Mouse (Mus musculus): ENCODE results near the gene Krtcap3. TPM values are rescaled to one million over a fixed set of nuclear protein-coding genes. Genes with fewer than 3 reads are reported as not detected.

The Krtcap3 gene
- polyA plus RNA-seq, 1 experiment from 2014 or later, result 31.9 TPM

GRCm38 (mm10) chr5:31295606-31296141 lies 44.2 kb downstream of the Krtcap3 start, which contains the start of gene Fndc4:
Gene Fndc4 (minus strand): TSS chr5:31296080.
- H3K36me3 ChIP-seq (ENCODE audit: insufficient read depth, low read length), result no peaks in the 10 kb centered on the region
- DNase-seq (ENCODE audit: low spot score) (peak; percentile 68), ATAC-seq (replicated peaks; ENCODE audit: low FRiP score, low read depth) (peak; percentile 19; the same call in 1 of the 2 replicates)
- peaks cover 6% of the 10 kb centered on the region; the same call in 1 of the 2 replicates for H3K4me1 ChIP-seq (replicated peaks; ENCODE audit: insufficient read depth, low read length)
- no peaks in the 10 kb centered on the region for H3K27me3 ChIP-seq (ENCODE audit: insufficient read depth, low read length)
- peak within 1 kb of the TSS; percentile 66 for H3K4me3 ChIP-seq (replicated peaks; ENCODE audit: low read depth, low read length)
- TF ChIP-seq CTCF (IDR thresholded peaks at IDR 0.05; ENCODE audit: low read depth), result no peak
- 0% methylated on average over 45 of the region's 46 CpGs for WGBS
- peak within 1 kb of the TSS; percentile 100 for H3K4me2 ChIP-seq (ENCODE audit: low read length)
- no peaks in the 10 kb centered on the region for H3K9me3 ChIP-seq (replicated peaks; ENCODE audit: low read length)
- no peak within 1 kb of the TSS for H3K27ac ChIP-seq
- H3K9ac ChIP-seq (ENCODE audit: low read depth, low read length), result peak within 1 kb of the TSS; percentile 77

GRCm38 (mm10) chr5:31297047-31297757 lies 45.7 kb downstream of the Krtcap3 start, which contains the start of gene Gckr:
Gene Gckr (plus strand): TSS chr5:31297443.
- H3K27ac ChIP-seq, result no peak within 1 kb of the TSS
- TF ChIP-seq CTCF (IDR thresholded peaks at IDR 0.05; ENCODE audit: low read depth), result no peak
- DNase-seq (ENCODE audit: low spot score) (no peak), ATAC-seq (replicated peaks; ENCODE audit: low FRiP score, low read depth) (no peak)
- no peak within 1 kb of the TSS for H3K4me3 ChIP-seq (replicated peaks; ENCODE audit: low read depth, low read length)
- no peaks in the 10 kb centered on the region for H3K27me3 ChIP-seq (ENCODE audit: insufficient read depth, low read length)
- peak within 1 kb of the TSS; percentile 100 for H3K4me2 ChIP-seq (ENCODE audit: low read length)
- WGBS, result 72% methylated on average over 13 of the region's 13 CpGs
- no peak within 1 kb of the TSS for H3K9ac ChIP-seq (ENCODE audit: low read depth, low read length)
- H3K9me3 ChIP-seq (replicated peaks; ENCODE audit: low read length), result no peaks in the 10 kb centered on the region
- no peaks in the 10 kb centered on the region for H3K36me3 ChIP-seq (ENCODE audit: insufficient read depth, low read length)
- peaks cover 4% of the 10 kb centered on the region; the same call in 1 of the 2 replicates for H3K4me1 ChIP-seq (replicated peaks; ENCODE audit: insufficient read depth, low read length)

GRCm38 (mm10) chr5:31297981-31298380 lies 46.5 kb downstream of the Krtcap3 start:
- WGBS, result 71% methylated on average over 3 of the region's 3 CpGs
- Histone ChIP-seq H3K4me3 (replicated peaks; ENCODE audit: low read depth, low read length) (no peak overlapping the region), H3K27me3 (ENCODE audit: insufficient read depth, low read length) (no peaks in the 10 kb centered on the region), H3K9me3 (replicated peaks; ENCODE audit: low read length) (no peaks in the 10 kb centered on the region), H3K4me2 (ENCODE audit: low read length) (no peak overlapping the region), H3K36me3 (ENCODE audit: insufficient read depth, low read length) (no peaks in the 10 kb centered on the region), H3K9ac (ENCODE audit: low read depth, low read length) (no peak overlapping the region), H3K4me1 (replicated peaks; ENCODE audit: insufficient read depth, low read length) (peaks cover 4% of the 10 kb centered on the region; the same call in 1 of the 2 replicates), H3K27ac (no peak overlapping the region)
- no peak for DNase-seq (ENCODE audit: low spot score)
- ATAC-seq (replicated peaks; ENCODE audit: low FRiP score, low read depth), result no peak
- no peak for TF ChIP-seq CTCF (IDR thresholded peaks at IDR 0.05; ENCODE audit: low read depth)

DNA sequence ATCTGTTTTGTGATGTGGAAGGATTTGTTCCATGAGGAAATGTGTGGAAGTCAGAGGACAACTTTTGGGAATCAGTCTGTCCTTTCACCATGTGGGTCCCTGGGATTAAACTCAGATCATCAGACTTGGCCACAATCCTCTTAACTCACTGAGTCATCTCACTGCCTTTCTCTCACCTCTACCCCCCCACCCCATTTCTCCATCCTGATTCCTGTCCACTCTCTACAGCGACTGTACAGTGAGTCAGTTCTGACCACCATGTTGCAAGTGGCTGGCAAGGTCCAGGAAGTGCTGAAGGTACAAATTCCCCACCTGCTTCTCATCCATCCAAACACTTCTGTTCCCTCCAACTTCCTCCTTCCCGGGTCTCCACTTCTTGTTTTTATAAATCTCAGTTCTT lies 47.0 kb downstream of the Krtcap3 start:
- Histone ChIP-seq H3K4me3 (replicated peaks; ENCODE audit: low read depth, low read length) (no peak overlapping the region), H3K4me1 (replicated peaks; ENCODE audit: insufficient read depth, low read length) (peaks cover 4% of the 10 kb centered on the region; the same call in 1 of the 2 replicates), H3K9ac (ENCODE audit: low read depth, low read length) (no peak overlapping the region), H3K4me2 (ENCODE audit: low read length) (no peak overlapping the region), H3K27me3 (ENCODE audit: insufficient read depth, low read length) (no peaks in the 10 kb centered on the region), H3K9me3 (replicated peaks; ENCODE audit: low read length) (no peaks in the 10 kb centered on the region), H3K27ac (no peak overlapping the region), H3K36me3 (ENCODE audit: insufficient read depth, low read length) (no peaks in the 10 kb centered on the region)
- no peak for DNase-seq (ENCODE audit: low spot score)
- no peak for TF ChIP-seq CTCF (IDR thresholded peaks at IDR 0.05; ENCODE audit: low read depth)
- WGBS, result 59% methylated on average over 2 of the region's 2 CpGs
- ATAC-seq (replicated peaks; ENCODE audit: low FRiP score, low read depth), result no peak

DNA sequence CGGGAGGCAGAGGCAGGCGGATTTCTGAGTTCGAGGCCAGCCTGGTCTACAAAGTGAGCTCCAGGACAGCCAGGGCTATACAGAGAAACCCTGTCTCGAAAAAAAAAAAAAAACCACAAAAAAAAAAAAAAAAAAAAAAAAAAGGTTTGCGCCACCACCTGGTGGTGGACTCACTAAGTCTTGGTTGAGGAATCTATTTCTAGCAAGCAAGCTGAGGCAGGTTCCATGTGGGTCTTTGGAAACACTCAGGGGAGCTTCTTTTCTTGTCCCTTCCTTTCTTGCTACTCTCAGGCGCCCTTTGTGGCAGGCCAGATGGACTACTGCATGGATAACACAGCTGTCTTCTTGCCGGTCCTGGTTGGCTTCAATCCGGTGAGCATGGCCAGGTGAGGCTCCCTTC lies 50.4 kb downstream of the Krtcap3 start:
- no peak overlapping the region for H3K9ac ChIP-seq (ENCODE audit: low read depth, low read length)
- H3K4me1 ChIP-seq (replicated peaks; ENCODE audit: insufficient read depth, low read length), result no peaks in the 10 kb centered on the region
- H3K4me2 ChIP-seq (ENCODE audit: low read length), result no peak overlapping the region
- H3K4me3 ChIP-seq (replicated peaks; ENCODE audit: low read depth, low read length), result no peak overlapping the region
- H3K36me3 ChIP-seq (ENCODE audit: insufficient read depth, low read length), result no peaks in the 10 kb centered on the region
- H3K9me3 ChIP-seq (replicated peaks; ENCODE audit: low read length), result no peaks in the 10 kb centered on the region
- H3K27me3 ChIP-seq (ENCODE audit: insufficient read depth, low read length), result no peaks in the 10 kb centered on the region
- 78% methylated on average over 7 of the region's 8 CpGs for WGBS
- no peak for DNase-seq (ENCODE audit: low spot score)
- H3K27ac ChIP-seq, result no peak overlapping the region
- TF ChIP-seq CTCF (IDR thresholded peaks at IDR 0.05; ENCODE audit: low read depth), result no peak
- ATAC-seq (replicated peaks; ENCODE audit: low FRiP score, low read depth), result no peak

Other genes starting within 250 kb of the Krtcap3 start
- 271 and 290 TPM in 2 replicates for gene Atraid, start 203.4 kb upstream of the Krtcap3 start, polyA plus RNA-seq (2015; fragmentation: Nextera tagmentation; extraction: Ambion mirVana)
- gene Slc5a6, start 202.8 kb upstream of the Krtcap3 start, polyA plus RNA-seq (2015; fragmentation: Nextera tagmentation; extraction: Ambion mirVana), result 13.4 and 15.1 TPM in 2 replicates
- gene Cad, start 196.9 kb upstream of the Krtcap3 start, polyA plus RNA-seq (2015; fragmentation: Nextera tagmentation; extraction: Ambion mirVana), result 11.8 and 13.9 TPM in 2 replicates
- gene Dnajc5g, start 145.4 kb upstream of the Krtcap3 start, polyA plus RNA-seq (2015; fragmentation: Nextera tagmentation; extraction: Ambion mirVana), result not detected in 2 replicates
- gene Slc30a3, start 143.5 kb upstream of the Krtcap3 start, polyA plus RNA-seq (2015; fragmentation: Nextera tagmentation; extraction: Ambion mirVana), result 1.1 TPM in 2 replicates
- not detected in 2 replicates for gene Trim54, start 135.0 kb upstream of the Krtcap3 start, polyA plus RNA-seq (2015; fragmentation: Nextera tagmentation; extraction: Ambion mirVana)
- gene Ucn, start 112.9 kb upstream of the Krtcap3 start, polyA plus RNA-seq (2015; fragmentation: Nextera tagmentation; extraction: Ambion mirVana), result 0.31 TPM in 1 of 2 replicates, not detected in the other
- 45.3 and 56.0 TPM in 2 replicates for gene Mpv17, start 97.4 kb upstream of the Krtcap3 start, polyA plus RNA-seq (2015; fragmentation: Nextera tagmentation; extraction: Ambion mirVana)
- gene Gm29609, start 71.8 kb upstream of the Krtcap3 start, polyA plus RNA-seq (2015; fragmentation: Nextera tagmentation; extraction: Ambion mirVana), result 0.53 and 0.73 TPM in 2 replicates
- 42.5 and 47.6 TPM in 2 replicates for gene Gtf3c2, start 71.5 kb upstream of the Krtcap3 start, polyA plus RNA-seq (2015; fragmentation: Nextera tagmentation; extraction: Ambion mirVana)
- gene Snx17, start 58.5 kb upstream of the Krtcap3 start, polyA plus RNA-seq (2015; fragmentation: Nextera tagmentation; extraction: Ambion mirVana), result 122 and 134 TPM in 2 replicates
- gene Eif2b4, start 58.3 kb upstream of the Krtcap3 start, polyA plus RNA-seq (2015; fragmentation: Nextera tagmentation; extraction: Ambion mirVana), result 62.8 and 66.8 TPM in 2 replicates
- gene Zfp513, start 49.4 kb upstream of the Krtcap3 start, polyA plus RNA-seq (2015; fragmentation: Nextera tagmentation; extraction: Ambion mirVana), result 7.2 and 8.9 TPM in 2 replicates
- 85.4 and 92.2 TPM in 2 replicates for gene Ppm1g, start 31.0 kb upstream of the Krtcap3 start, polyA plus RNA-seq (2015; fragmentation: Nextera tagmentation; extraction: Ambion mirVana)
- 116 and 123 TPM in 2 replicates for gene Nrbp1, start 10.8 kb upstream of the Krtcap3 start, polyA plus RNA-seq (2015; fragmentation: Nextera tagmentation; extraction: Ambion mirVana)
- 0.82 and 0.92 TPM in 2 replicates for gene Gm9970, start 10.5 kb upstream of the Krtcap3 start, polyA plus RNA-seq (2015; fragmentation: Nextera tagmentation; extraction: Ambion mirVana)
- gene Ift172, start 39.4 kb downstream of the Krtcap3 start, polyA plus RNA-seq (2015; fragmentation: Nextera tagmentation; extraction: Ambion mirVana), result 17.4 and 20.5 TPM in 2 replicates
- gene Fndc4, start 44.4 kb downstream of the Krtcap3 start, polyA plus RNA-seq (2015; fragmentation: Nextera tagmentation; extraction: Ambion mirVana), result 26.9 and 27.8 TPM in 2 replicates
- 0.09 TPM in 1 of 2 replicates, not detected in the other for gene Gckr, start 45.8 kb downstream of the Krtcap3 start, polyA plus RNA-seq (2015; fragmentation: Nextera tagmentation; extraction: Ambion mirVana)
- 26.5 and 31.3 TPM in 2 replicates for gene Zfp512, start 200.7 kb downstream of the Krtcap3 start, polyA plus RNA-seq (2015; fragmentation: Nextera tagmentation; extraction: Ambion mirVana)
- not detected in 2 replicates for gene 4930548H24Rik, start 234.0 kb downstream of the Krtcap3 start, polyA plus RNA-seq (2015; fragmentation: Nextera tagmentation; extraction: Ambion mirVana)
- gene Gpn1, start 243.1 kb downstream of the Krtcap3 start, polyA plus RNA-seq (2015; fragmentation: Nextera tagmentation; extraction: Ambion mirVana), result 41.2 and 45.5 TPM in 2 replicates

Measured in kidney, postnatal 0 days (tissue).